Mouse (Mus musculus) cerebellum, adult 9-11 months (tissue): ENCODE data around the gene Cirbp.

ENCODE experiments used
- DNase-seq: peaks from one replicate; pipeline ENCODE4 v3.0.0; 2022

Gene Cirbp

GRCm38 (mm10) chr10:80151211-80152034, 14.4 kb upstream of the Cirbp start:
- DNase-seq = peak; percentile 81

GRCm38 (mm10) chr10:80152071-80152872, 13.5 kb upstream of the Cirbp start:
- DNase-seq = peak; percentile 72

GRCm38 (mm10) chr10:80152873-80153260, 12.9 kb upstream of the Cirbp start:
- DNase-seq = peak; percentile 75

DNA sequence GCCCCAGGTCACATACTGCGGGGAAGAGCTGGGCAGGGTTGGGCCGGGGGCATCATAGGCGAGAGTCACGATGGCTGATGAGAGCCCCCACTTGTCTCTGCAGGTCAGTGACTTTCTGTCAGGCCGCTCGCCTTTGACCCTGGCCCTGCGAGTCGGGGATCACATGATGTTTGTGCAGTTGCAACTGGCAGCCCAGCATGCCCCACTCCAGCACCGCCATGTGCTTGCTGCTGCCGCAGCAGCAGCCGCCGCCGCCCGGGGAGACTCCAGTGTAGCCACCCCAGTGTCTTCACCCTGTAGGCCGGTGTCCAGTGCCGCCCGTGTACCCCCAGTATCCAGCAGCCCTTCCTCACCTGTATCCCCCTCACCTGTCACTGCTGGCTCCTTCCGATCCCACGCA, 12.1 kb upstream of the Cirbp start:
- no peak for DNase-seq

DNA sequence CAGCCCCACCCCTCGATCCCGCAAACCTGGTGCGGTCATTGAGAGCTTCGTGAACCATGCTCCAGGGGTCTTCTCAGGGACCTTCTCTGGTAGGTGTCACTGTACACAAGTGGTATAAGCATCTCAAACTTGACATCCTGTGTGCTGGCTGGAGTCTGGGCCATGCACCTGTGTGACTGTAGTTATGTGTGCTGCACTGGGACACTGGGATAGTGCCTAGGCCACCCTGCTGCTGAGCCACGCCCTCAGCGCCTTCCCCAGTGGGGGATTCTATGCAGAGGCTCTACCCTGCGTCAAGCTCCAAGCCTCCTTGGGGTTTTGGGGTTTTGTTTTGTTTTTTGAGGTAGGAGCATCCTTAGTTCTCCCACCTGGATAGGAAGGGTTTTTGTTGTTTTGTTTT, 11.4 kb upstream of the Cirbp start:
- DNase-seq = no peak

DNA sequence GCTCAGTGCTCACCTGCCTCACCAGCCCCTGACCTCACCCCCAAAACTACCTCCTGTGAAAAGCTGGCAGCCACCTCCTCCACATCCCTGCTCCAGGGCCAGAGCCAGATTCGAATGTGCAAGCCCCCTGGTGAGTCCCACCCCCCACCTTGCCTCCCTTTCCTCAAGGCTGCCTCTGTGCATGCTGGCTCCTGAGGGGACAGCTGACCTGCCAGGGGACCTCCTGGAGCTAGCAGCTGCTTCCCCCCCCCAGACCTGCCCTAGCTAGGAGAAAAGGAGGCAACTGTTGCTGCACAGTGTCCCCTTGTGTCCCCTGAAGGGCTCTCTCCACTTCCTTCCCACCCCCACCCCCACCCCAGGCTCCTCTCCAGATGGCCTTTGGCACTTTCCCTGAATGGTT, 10.5 kb upstream of the Cirbp start:
- no peak for DNase-seq

GRCm38 (mm10) chr10:80156002-80156751, 9.6 kb upstream of the Cirbp start:
- no peak for DNase-seq

DNA sequence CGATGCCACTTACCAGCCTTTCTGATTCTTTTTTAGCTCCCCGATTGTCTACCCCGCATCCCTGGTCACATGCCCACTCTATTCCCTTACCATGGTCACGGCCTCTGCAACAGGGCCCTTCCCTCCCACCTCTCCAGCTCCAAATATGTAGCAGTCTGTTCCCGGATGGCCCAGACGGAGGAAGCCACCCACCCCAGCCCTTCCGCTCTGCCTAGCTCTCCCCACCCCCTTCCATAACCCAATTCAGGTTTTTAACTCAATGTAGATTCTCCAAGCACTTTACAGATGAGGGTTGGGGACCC, 9.1 kb upstream of the Cirbp start:
- no peak for DNase-seq

- no peak for DNase-seq
Observed at GRCm38 (mm10) chr10:80157141-80157929, 8.4 kb upstream of the Cirbp start.

DNA sequence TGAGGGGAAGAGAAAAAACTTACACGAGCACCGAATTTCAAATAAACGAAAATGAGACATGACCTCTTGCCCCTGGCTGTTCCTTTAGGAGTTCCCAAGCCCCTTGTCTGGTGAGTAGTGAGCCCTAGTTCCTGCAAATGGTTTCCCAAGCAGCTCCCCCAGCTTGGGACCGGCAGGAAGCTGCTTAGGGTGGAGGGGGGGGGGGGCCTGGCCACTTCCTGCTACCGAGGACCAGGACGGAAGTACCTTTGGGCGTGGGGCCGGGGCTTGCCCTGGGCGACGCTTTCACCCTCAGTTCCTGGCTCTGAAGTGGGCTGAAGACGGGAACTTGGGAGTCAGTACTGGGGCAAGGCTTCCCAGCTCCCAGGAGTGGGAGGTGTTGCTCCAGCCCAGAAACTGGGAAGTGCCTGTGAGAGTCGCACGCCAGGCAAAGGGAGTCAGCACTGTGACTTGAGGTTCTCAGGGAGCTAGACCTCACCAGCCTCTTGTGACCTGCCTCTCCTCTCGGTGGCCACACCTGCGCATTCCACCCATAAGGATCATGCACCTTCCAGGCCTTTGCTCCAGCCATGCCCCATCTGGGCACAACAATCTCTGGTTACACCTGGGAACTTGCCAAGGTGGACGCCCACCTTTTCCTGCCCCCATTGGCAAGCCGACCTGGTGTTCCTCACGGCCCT, 7.3 kb upstream of the Cirbp start:
- DNase-seq = peak; percentile 73

GRCm38 (mm10) chr10:80159021-80159560, 6.7 kb upstream of the Cirbp start:
- DNase-seq = peak; percentile 84

- peak; percentile 99 for DNase-seq
Observed at GRCm38 (mm10) chr10:80159561-80160454, 6.0 kb upstream of the Cirbp start.

GRCm38 (mm10) chr10:80160455-80161371, 5.1 kb upstream of the Cirbp start:
- peak; percentile 88 for DNase-seq

GRCm38 (mm10) chr10:80161522-80162242, 4.1 kb upstream of the Cirbp start:
- peak; percentile 73 for DNase-seq

DNA sequence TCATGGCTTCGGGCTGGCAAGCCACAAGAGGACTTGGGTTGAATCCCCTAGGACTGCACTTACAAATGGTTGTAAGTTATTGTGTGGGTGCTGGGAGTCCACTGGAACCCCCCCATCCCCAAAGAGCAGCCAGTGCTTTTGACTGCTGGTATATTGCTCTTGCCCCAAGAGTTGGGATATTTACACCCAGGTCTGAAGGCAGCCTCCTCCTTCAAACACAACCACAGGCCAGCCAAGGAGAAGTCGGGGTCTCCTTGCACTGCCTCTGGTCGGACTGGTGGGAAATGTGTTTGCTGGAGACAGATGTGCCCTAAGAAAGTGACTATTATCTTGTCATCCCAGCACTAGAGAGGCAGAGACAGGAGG, 3.6 kb upstream of the Cirbp start:
- no peak for DNase-seq

GRCm38 (mm10) chr10:80162716-80163299, 3.0 kb upstream of the Cirbp start:
- no peak for DNase-seq

GRCm38 (mm10) chr10:80163721-80164120, 2.1 kb upstream of the Cirbp start:
- no peak for DNase-seq

- peak; percentile 83 for DNase-seq
Observed at GRCm38 (mm10) chr10:80164161-80164997, 1.4 kb upstream of the Cirbp start.
